Mouse (Mus musculus) neural tube, embryonic 14.5 days (tissue): ENCODE measurements around the gene Suclg2. TPM values are rescaled to one million over a fixed set of nuclear protein-coding genes. Genes with fewer than 3 reads are reported as not detected.

ENCODE experiments used
- ATAC-seq: fragments of 200-750 bp; cut with Nextera tagmentation; 2 replicates; pipeline ENCODE4 v1.8.0; 2017; ENCODE audit warnings: low read depth, mild to moderate bottlenecking, moderate TSS enrichment, moderate library complexity
- H3K27ac ChIP-seq: fragments of 300-500 bp; sonication (generic); 2 replicates; pipeline ENCODE4 v1.5.1; 2014; ENCODE audit warnings: low read depth, mild to moderate bottlenecking, control low read depth, low read length, moderate library complexity, mixed read lengths
- H3K27me3 ChIP-seq: fragments of 300-500 bp; sonication (generic); 2 replicates; pipeline ENCODE4 v1.6.1; 2014; ENCODE audit warnings: low read length; ENCODE audit not compliant: control insufficient read depth, insufficient read depth
- H3K36me3 ChIP-seq: fragments of 300-500 bp; sonication (generic); 2 replicates; pipeline ENCODE4 v1.6.1; 2014; ENCODE audit warnings: low read length, mixed read lengths; ENCODE audit not compliant: control insufficient read depth, insufficient read depth
- H3K4me1 ChIP-seq: fragments of 300-500 bp; sonication (generic); 2 replicates; pipeline ENCODE4 v1.6.1; 2014; ENCODE audit warnings: low read length; ENCODE audit not compliant: control insufficient read depth, insufficient read depth
- H3K4me2 ChIP-seq: fragments of 300-500 bp; sonication (generic); 2 replicates; pipeline ENCODE4 v1.6.1; 2014; ENCODE audit warnings: mild to moderate bottlenecking, low read depth, low read length, control low read depth
- H3K4me3 ChIP-seq: fragments of 300-500 bp; sonication (generic); 2 replicates; pipeline ENCODE4 v1.5.1; 2014; ENCODE audit warnings: low read depth, low read length, control low read depth, mixed read lengths
- H3K9ac ChIP-seq: fragments of 300-500 bp; sonication (generic); replicated peaks from 2 replicates; pipeline ENCODE4 v1.6.1; 2014; ENCODE audit warnings: low read depth, mild to moderate bottlenecking, control low read depth, low read length, mixed read lengths
- H3K9me3 ChIP-seq: fragments of 300-500 bp; sonication (generic); 2 replicates; pipeline ENCODE4 v1.6.1; 2016; ENCODE audit warnings: low read length; ENCODE audit not compliant: control insufficient read depth
- WGBS: fragments of 180-500 bp; shearing (Covaris S2); extraction: QIAGEN DNeasy Blood & Tissue Kit; methylation state at CpG from one replicate; pipeline ENCODE4 v1.1.7; 2014; 5-methylcytosine and 5-hydroxymethylcytosine counted together
- polyA plus RNA-seq: library from polyadenylated mRNA; unstranded; fragments of >200 nt; fragmentation: Nextera tagmentation; extraction: Ambion mirVana; gene quantifications from 2 replicates; pipeline ENCODE4 v1.2.1, GENCODE M21; 2014

Gene Suclg2
- 11.2 and 18.2 TPM in 2 replicates for polyA plus RNA-seq

DNA sequence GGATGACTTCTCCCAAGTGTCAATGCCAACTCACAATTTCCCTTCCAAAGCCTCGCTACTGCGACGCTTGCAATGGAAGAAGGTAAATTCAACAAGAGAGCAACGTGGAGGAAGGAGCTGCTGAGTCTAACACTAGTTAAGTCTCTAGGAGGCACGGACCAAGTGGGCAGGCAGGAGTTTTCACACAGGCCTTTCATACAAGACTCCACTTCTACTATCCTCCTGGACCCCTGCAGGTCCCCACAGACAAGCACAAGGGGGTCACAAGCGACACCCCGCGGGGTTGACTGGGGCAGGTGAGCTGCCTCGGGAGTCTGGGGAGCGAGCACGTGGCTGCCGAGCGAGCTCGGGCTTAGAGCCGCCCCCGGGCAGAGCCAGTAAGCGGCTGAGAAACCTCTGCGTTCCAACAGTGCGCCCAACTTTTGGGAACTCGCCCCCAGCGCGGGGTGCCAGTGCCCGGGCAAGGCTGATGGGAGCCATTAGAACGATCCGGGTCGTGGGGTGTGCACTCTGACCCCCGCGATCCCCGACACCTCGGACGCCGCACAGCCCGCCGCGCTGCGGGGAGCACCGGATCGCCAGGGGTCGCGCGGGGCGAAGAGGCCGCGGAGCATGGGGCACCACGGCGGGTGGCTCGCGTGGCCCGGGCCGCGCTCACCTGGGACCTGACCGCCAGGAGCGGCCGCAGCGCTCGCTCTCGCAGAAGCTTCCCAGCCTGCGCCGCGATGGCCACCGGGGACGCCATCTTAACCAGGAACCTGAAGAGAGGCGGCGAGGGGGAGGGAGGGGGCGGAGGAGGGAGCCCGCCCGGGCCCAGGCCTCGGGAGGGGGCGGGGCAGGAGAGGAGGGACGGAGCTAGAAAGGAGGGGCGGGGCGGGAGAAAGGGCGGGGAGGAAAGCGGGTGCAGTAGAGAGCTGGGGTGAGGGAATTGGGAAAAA is at the start of gene Suclg2:
Suclg2 (minus strand) TSS at position 770 of the 938 bp plus-strand sequence.
- Histone ChIP-seq H3K27ac (peak within 1 kb of the TSS; percentile 57; the same call in 1 of the 2 replicates), H3K4me1 (peaks cover 4% of the 10 kb centered on the region; the same call in 1 of the 2 replicates), H3K4me2 (peak within 1 kb of the TSS; percentile 95), H3K9me3 (no peaks in the 10 kb centered on the region), H3K4me3 (peak within 1 kb of the TSS; percentile 80), H3K27me3 (no peaks in the 10 kb centered on the region), H3K36me3 (no peaks in the 10 kb centered on the region), H3K9ac (peak within 1 kb of the TSS; percentile 80)
- WGBS: under 1% methylated on average over 61 of the region's 74 CpGs
- ATAC-seq: peak; percentile 91

DNA sequence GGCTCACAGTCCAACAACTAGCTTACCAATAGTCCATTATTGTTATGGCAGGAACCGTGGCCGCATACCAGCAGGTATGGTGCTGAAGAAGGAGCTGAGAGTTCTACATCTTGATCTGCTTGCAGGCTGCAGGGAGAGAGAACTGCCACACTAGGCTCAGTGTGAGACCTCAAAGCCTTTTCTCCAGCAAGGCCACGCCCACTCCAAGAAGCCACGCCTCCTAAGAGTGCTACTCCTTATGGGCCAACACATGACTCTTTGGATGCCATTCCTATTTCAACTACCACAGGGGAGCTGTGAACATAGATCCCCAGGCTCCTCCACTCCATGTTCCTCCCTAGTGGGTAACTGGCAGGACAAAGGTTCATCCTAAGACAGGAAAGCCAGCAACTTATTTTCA is 48.0 kb upstream of the Suclg2 start:
- Histone ChIP-seq H3K4me2 (no peak overlapping the region), H3K4me1 (no peaks in the 10 kb centered on the region), H3K27me3 (no peaks in the 10 kb centered on the region), H3K9me3 (no peaks in the 10 kb centered on the region), H3K9ac (no peak overlapping the region), H3K36me3 (no peaks in the 10 kb centered on the region), H3K4me3 (no peak overlapping the region), H3K27ac (no peak overlapping the region)
- ATAC-seq: no peak
- WGBS: 83% methylated on average over 4 of the region's 4 CpGs

DNA sequence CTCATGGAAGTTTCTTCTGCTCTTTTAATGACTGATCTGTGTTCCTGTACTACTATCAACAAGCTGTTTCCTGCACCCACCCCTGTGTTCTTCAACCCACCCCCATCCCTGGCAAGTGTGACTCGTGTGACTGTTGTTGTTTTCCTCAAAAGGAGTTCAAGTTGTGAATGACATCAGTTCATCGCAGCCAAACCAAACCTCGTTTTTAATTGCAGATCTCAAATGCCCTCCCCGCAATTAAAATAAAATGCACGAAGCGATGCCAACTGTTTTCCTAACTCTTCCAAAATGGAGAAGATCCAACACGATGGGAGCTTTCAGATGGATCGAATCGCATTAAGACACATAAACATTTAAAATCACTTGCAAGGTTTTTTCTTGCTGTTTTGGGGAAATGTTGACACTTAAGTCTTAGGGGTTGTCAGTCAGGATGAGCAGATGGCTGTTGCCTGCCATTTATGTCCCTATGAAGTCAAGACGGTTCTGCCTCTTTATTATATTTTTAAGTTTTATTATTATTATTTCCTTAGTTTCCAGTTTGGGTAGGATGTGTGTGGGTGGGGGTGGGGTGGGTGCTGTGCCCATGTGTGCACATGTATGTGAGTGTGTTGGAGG is 41.1 kb upstream of the Suclg2 start:
- Histone ChIP-seq H3K36me3 (no peaks in the 10 kb centered on the region), H3K4me1 (no peaks in the 10 kb centered on the region), H3K9ac (no peak overlapping the region), H3K4me2 (no peak overlapping the region), H3K27me3 (no peaks in the 10 kb centered on the region), H3K9me3 (no peaks in the 10 kb centered on the region), H3K4me3 (no peak overlapping the region), H3K27ac (no peak overlapping the region)
- WGBS: 87% methylated on average over 10 of the region's 10 CpGs
- no peak for ATAC-seq

DNA sequence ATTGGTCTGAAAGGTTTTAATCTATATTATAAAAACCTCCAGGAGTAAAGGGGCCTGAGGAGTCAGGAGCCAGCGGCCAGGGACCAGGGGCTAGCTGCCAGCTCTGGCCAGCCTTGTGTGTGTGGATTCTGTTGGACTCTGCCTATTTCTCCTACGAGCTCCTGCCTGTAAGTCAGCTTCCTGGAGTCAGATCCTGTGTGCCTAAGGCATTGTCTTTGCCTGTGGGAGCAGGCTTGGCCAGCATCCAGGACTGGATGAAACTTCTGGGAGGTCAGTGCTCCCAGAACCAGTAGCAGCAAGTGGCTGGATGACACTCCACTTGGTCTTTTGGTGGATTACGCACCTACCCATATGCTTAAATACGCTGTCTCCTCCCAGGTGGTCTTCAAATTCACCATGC is 23.8 kb upstream of the Suclg2 start:
- no peak overlapping the region for H3K27ac ChIP-seq
- H3K36me3 ChIP-seq: no peaks in the 10 kb centered on the region
- H3K27me3 ChIP-seq: no peaks in the 10 kb centered on the region
- no peak for ATAC-seq
- WGBS: 86% methylated on average over 4 of the region's 4 CpGs
- no peaks in the 10 kb centered on the region for H3K9me3 ChIP-seq
- H3K9ac ChIP-seq: no peak overlapping the region
- H3K4me3 ChIP-seq: no peak overlapping the region
- no peaks in the 10 kb centered on the region for H3K4me1 ChIP-seq
- no peak overlapping the region for H3K4me2 ChIP-seq

DNA sequence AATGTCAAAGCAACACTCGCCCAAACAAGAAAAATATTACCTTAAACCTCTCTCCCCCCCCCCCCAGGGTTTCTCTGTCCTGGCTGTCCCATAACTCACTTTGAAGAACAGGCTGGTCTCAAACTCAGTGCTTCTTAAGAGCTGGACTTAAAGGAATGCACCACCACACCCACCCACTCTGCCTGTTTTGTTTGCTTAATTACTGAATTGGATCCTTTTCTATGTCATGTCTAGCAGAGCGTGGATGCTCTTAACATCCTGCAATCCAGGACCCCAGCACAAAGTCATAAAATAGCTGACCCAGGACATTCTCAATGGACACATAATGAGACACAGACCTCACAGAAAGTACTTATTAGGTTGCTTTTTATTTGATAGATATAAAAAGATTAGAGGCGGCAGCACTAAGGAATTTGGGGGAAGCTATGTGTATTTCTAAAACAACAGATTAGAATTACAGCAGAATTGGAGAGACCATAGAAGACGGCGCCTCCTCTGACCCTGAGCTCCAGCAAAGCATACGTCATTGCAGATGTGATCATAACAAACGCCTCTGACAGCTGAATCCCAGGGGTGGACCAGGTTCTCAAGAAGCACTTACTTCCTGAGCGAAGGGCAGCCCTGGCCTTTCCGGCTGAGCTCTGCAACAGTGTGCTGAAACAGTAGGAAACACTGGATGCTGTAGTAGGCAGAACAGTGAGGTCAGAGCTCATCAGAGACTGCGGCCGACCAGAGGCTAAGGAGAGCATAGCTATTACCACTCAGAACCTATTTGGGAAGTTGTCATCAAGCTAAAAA is 13.2 kb upstream of the Suclg2 start:
- WGBS: 37% methylated on average over 11 of the region's 11 CpGs
- Histone ChIP-seq H3K4me2 (no peak overlapping the region), H3K9ac (no peak overlapping the region), H3K9me3 (no peaks in the 10 kb centered on the region), H3K4me3 (no peak overlapping the region), H3K36me3 (no peaks in the 10 kb centered on the region), H3K27ac (no peak overlapping the region), H3K4me1 (no peaks in the 10 kb centered on the region), H3K27me3 (no peaks in the 10 kb centered on the region)
- ATAC-seq: no peak

DNA sequence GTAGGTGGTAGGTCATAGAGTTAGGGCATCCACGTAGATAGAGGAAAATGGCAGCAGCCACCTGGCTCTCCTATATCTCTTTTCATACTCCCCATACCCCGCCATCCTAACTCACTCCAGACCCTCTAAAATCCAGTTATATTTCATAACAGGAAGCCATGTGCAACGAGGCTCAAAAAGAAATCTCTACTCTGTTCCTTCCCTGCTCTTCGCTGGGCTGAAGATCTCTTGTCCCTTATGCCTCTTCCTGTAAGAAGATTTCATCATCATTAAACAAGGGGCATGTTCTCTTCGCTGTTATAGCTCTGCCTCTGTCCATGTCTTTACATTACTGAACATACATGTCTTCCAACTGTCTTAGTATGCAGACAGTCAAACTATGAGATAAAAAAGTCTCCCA is 10.8 kb upstream of the Suclg2 start:
- Histone ChIP-seq H3K9me3 (no peaks in the 10 kb centered on the region), H3K27ac (no peak overlapping the region), H3K27me3 (no peaks in the 10 kb centered on the region), H3K4me3 (no peak overlapping the region), H3K4me1 (0 out of 2 replicates have a peak, but pooled peaks cover 2% of the 10 kb centered on the region), H3K36me3 (no peaks in the 10 kb centered on the region), H3K4me2 (no peak overlapping the region), H3K9ac (no peak overlapping the region)
- 88% methylated on average over 5 of the region's 5 CpGs for WGBS
- ATAC-seq: no peak

DNA sequence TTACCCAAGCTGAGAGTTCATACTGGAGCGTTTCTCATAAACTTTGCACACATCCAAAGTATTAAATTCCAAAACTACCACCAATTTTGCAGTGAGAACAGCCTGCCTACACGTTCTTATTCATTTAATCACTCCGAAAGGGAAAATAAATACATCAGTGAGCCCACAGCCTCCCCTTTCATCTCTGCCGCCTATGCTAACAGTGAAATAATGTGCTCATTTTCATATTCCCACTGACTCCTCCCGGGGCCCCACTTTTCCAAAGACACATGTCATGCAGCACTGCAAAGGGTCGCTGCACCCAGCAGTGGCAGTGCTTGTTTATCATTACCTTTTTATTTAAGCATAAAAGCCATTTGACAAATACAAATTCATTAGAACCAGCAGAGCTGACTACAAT is 6.7 kb upstream of the Suclg2 start:
- Histone ChIP-seq H3K9ac (no peak overlapping the region), H3K27me3 (no peaks in the 10 kb centered on the region), H3K4me3 (no peak overlapping the region), H3K27ac (no peak overlapping the region), H3K9me3 (no peaks in the 10 kb centered on the region), H3K4me2 (no peak overlapping the region), H3K4me1 (0 out of 2 replicates have a peak, but pooled peaks cover 2% of the 10 kb centered on the region), H3K36me3 (no peaks in the 10 kb centered on the region)
- ATAC-seq: no peak
- 44% methylated on average over 6 of the region's 6 CpGs for WGBS

DNA sequence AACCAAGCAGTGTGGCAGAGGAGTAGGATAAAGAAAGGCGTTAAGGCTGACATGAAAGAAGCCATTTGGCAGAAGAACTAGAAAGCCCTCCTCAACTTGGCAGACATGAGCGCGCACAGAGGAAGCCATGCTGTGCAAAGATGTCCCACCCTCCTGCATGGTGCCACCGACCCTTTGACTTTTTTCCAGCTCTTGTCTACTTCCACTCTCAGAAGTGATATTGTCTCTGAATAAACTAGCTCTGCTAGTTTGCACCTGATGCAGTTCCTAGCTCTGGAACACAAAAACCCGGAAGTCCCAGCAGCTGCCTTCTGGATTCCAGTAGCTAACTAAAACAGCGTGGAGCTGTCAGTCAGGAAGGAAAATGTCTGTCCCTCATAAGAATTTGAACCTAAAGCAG is 4.8 kb upstream of the Suclg2 start:
- ATAC-seq: no peak
- 62% methylated on average over 6 of the region's 6 CpGs for WGBS

More for the DNA sequence above, 4.8 kb upstream of the Suclg2 start:
- H3K27me3 ChIP-seq: no peaks in the 10 kb centered on the region
- H3K9me3 ChIP-seq: no peaks in the 10 kb centered on the region
- no peaks in the 10 kb centered on the region for H3K36me3 ChIP-seq
- no peak overlapping the region for H3K27ac ChIP-seq
- H3K4me3 ChIP-seq: no peak overlapping the region
- H3K4me2 ChIP-seq: no peak overlapping the region
- no peak overlapping the region for H3K9ac ChIP-seq
- peaks cover 6% of the 10 kb centered on the region; the same call in 1 of the 2 replicates for H3K4me1 ChIP-seq
